Mouse (Mus musculus): ENCODE measurements around the gene Xxylt1. TPM values are rescaled to one million over a fixed set of nuclear protein-coding genes. Genes with fewer than 3 reads are reported as not detected.
"Not testable (repeated sequence)": the region's sequence is repeated elsewhere in the genome, so short reads cannot be mapped to it uniquely, and the experiment has no call there.

Xxylt1 gene
- polyA plus RNA-seq, 1 experiment, result 2.7 TPM

- peaks cover 2% of the 10 kb centered on the region for H3K4me1 ChIP-seq (ENCODE audit: control insufficient read depth, insufficient read depth, low read length)
- WGBS, result 44% methylated on average over 7 of the region's 7 CpGs
Observed at GRCm38 (mm10) chr16:31005693-31006092, 75.5 kb downstream of the Xxylt1 start.

GRCm38 (mm10) chr16:31004321-31004682 lies 76.9 kb downstream of the Xxylt1 start:
- Histone ChIP-seq H3K27ac (ENCODE audit: control insufficient read depth, insufficient read depth, low read depth, low read length, poor library complexity) (no peak overlapping the region), H3K4me1 (ENCODE audit: control insufficient read depth, insufficient read depth, low read length) (peaks cover 2% of the 10 kb centered on the region), H3K4me3 (replicated peaks; ENCODE audit: control insufficient read depth, low read depth, low read length) (no peak overlapping the region)
- 50% methylated on average over 2 of the region's 2 CpGs for WGBS
- TF ChIP-seq CTCF (IDR thresholded peaks at IDR 0.05; ENCODE audit: control insufficient read depth, insufficient read depth, low read length) (no peak), POLR2A (IDR thresholded peaks at IDR 0.05; ENCODE audit: borderline replicate concordance, control insufficient read depth, low read depth, low read length) (no peak)

More at GRCm38 (mm10) chr16:31005693-31006092, 75.5 kb downstream of the Xxylt1 start:
- TF ChIP-seq CTCF (IDR thresholded peaks at IDR 0.05; ENCODE audit: control insufficient read depth, insufficient read depth, low read length) (no peak), POLR2A (IDR thresholded peaks at IDR 0.05; ENCODE audit: borderline replicate concordance, control insufficient read depth, low read depth, low read length) (no peak)
- Histone ChIP-seq H3K27ac (ENCODE audit: control insufficient read depth, insufficient read depth, low read depth, low read length, poor library complexity) (no peak overlapping the region), H3K4me3 (replicated peaks; ENCODE audit: control insufficient read depth, low read depth, low read length) (no peak overlapping the region)

GRCm38 (mm10) chr16:31003592-31004320 lies 77.5 kb downstream of the Xxylt1 start:
- not testable (repeated sequence) for H3K4me3 ChIP-seq (replicated peaks; ENCODE audit: control insufficient read depth, low read depth, low read length); H3K4me1 ChIP-seq (ENCODE audit: control insufficient read depth, insufficient read depth, low read length); H3K27ac ChIP-seq (ENCODE audit: control insufficient read depth, insufficient read depth, low read depth, low read length, poor library complexity)
- 18% methylated on average over 10 of the region's 10 CpGs for WGBS

GRCm38 (mm10) chr16:31002926-31003325 lies 78.3 kb downstream of the Xxylt1 start:
- no peak overlapping the region for H3K4me3 ChIP-seq (replicated peaks; ENCODE audit: control insufficient read depth, low read depth, low read length)
- H3K4me1 ChIP-seq (ENCODE audit: control insufficient read depth, insufficient read depth, low read length), result peaks cover 2% of the 10 kb centered on the region
- 36% methylated on average over 6 of the region's 6 CpGs for WGBS
- TF ChIP-seq CTCF (IDR thresholded peaks at IDR 0.05; ENCODE audit: control insufficient read depth, insufficient read depth, low read length) (no peak), POLR2A (IDR thresholded peaks at IDR 0.05; ENCODE audit: borderline replicate concordance, control insufficient read depth, low read depth, low read length) (no peak)
- H3K27ac ChIP-seq (ENCODE audit: control insufficient read depth, insufficient read depth, low read depth, low read length, poor library complexity), result no peak overlapping the region

GRCm38 (mm10) chr16:31002117-31002516 lies 79.1 kb downstream of the Xxylt1 start:
- H3K27ac ChIP-seq (ENCODE audit: control insufficient read depth, insufficient read depth, low read depth, low read length, poor library complexity), result no peak overlapping the region
- no peak for TF ChIP-seq CTCF (IDR thresholded peaks at IDR 0.05; ENCODE audit: control insufficient read depth, insufficient read depth, low read length)
- no peak for TF ChIP-seq POLR2A (IDR thresholded peaks at IDR 0.05; ENCODE audit: borderline replicate concordance, control insufficient read depth, low read depth, low read length)
- 76% methylated on average over 6 of the region's 6 CpGs for WGBS
- H3K4me3 ChIP-seq (replicated peaks; ENCODE audit: control insufficient read depth, low read depth, low read length), result no peak overlapping the region
- H3K4me1 ChIP-seq (ENCODE audit: control insufficient read depth, insufficient read depth, low read length), result peaks cover 2% of the 10 kb centered on the region

GRCm38 (mm10) chr16:30998711-30999110 lies 82.5 kb downstream of the Xxylt1 start:
- TF ChIP-seq CTCF (IDR thresholded peaks at IDR 0.05; ENCODE audit: control insufficient read depth, insufficient read depth, low read length) (no peak), POLR2A (IDR thresholded peaks at IDR 0.05; ENCODE audit: borderline replicate concordance, control insufficient read depth, low read depth, low read length) (no peak)
- WGBS, result 77% methylated on average over 2 of the region's 2 CpGs
- H3K4me3 ChIP-seq (replicated peaks; ENCODE audit: control insufficient read depth, low read depth, low read length), result no peak overlapping the region
- no peak overlapping the region for H3K27ac ChIP-seq (ENCODE audit: control insufficient read depth, insufficient read depth, low read depth, low read length, poor library complexity)
- peaks cover 4% of the 10 kb centered on the region for H3K4me1 ChIP-seq (ENCODE audit: control insufficient read depth, insufficient read depth, low read length)

GRCm38 (mm10) chr16:30998048-30998447 lies 83.2 kb downstream of the Xxylt1 start:
- Histone ChIP-seq H3K4me1 (ENCODE audit: control insufficient read depth, insufficient read depth, low read length) (peaks cover 4% of the 10 kb centered on the region), H3K4me3 (replicated peaks; ENCODE audit: control insufficient read depth, low read depth, low read length) (no peak overlapping the region), H3K27ac (ENCODE audit: control insufficient read depth, insufficient read depth, low read depth, low read length, poor library complexity) (no peak overlapping the region)
- 90% methylated on average over 2 of the region's 2 CpGs for WGBS
- TF ChIP-seq CTCF (IDR thresholded peaks at IDR 0.05; ENCODE audit: control insufficient read depth, insufficient read depth, low read length), result no peak
- no peak for TF ChIP-seq POLR2A (IDR thresholded peaks at IDR 0.05; ENCODE audit: borderline replicate concordance, control insufficient read depth, low read depth, low read length)

- TF ChIP-seq CTCF (IDR thresholded peaks at IDR 0.05; ENCODE audit: control insufficient read depth, insufficient read depth, low read length), result no peak
- no peak for TF ChIP-seq POLR2A (IDR thresholded peaks at IDR 0.05; ENCODE audit: borderline replicate concordance, control insufficient read depth, low read depth, low read length)
- no peak overlapping the region for H3K4me3 ChIP-seq (replicated peaks; ENCODE audit: control insufficient read depth, low read depth, low read length)
- H3K27ac ChIP-seq (ENCODE audit: control insufficient read depth, insufficient read depth, low read depth, low read length, poor library complexity), result no peak overlapping the region
- WGBS, result 15% methylated on average over 5 of the region's 5 CpGs
- peaks cover 2% of the 10 kb centered on the region for H3K4me1 ChIP-seq (ENCODE audit: control insufficient read depth, insufficient read depth, low read length)
Observed at GRCm38 (mm10) chr16:30995446-30995845, 85.8 kb downstream of the Xxylt1 start.

GRCm38 (mm10) chr16:30994881-30995280 lies 86.4 kb downstream of the Xxylt1 start:
- WGBS, result 29% methylated on average over 2 of the region's 2 CpGs
- Histone ChIP-seq H3K4me1 (ENCODE audit: control insufficient read depth, insufficient read depth, low read length) (peaks cover 2% of the 10 kb centered on the region), H3K4me3 (replicated peaks; ENCODE audit: control insufficient read depth, low read depth, low read length) (no peak overlapping the region), H3K27ac (ENCODE audit: control insufficient read depth, insufficient read depth, low read depth, low read length, poor library complexity) (no peak overlapping the region)
- no peak for TF ChIP-seq POLR2A (IDR thresholded peaks at IDR 0.05; ENCODE audit: borderline replicate concordance, control insufficient read depth, low read depth, low read length)
- no peak for TF ChIP-seq CTCF (IDR thresholded peaks at IDR 0.05; ENCODE audit: control insufficient read depth, insufficient read depth, low read length)
